Mouse (Mus musculus) MEL (cell line): ENCODE data around the gene Fxn.

Experiments used
- POLR2A ChIP-seq, 2 experiments: IDR thresholded peaks; 2 replicates each; pipeline ENCODE4 v1.6.1; 2011 to 2012; ENCODE audit warnings: low read length in 2 of 2, mild to moderate bottlenecking in 2 of 2, control low read depth in 1 of 2, improper control_type of control experiment in 1 of 2, low read depth in 1 of 2, moderate library complexity in 1 of 2; ENCODE audit not compliant: control insufficient read depth in 1 of 2, insufficient read depth in 1 of 2, poor library complexity in 1 of 2
- POLR2AphosphoS2 ChIP-seq: IDR thresholded peaks from 2 replicates; pipeline ENCODE4 v1.6.1; 2011; ENCODE audit warnings: low read length, improper control_type of control experiment
- TBP ChIP-seq: IDR thresholded peaks from 2 replicates; pipeline ENCODE4 v1.8.0; 2011; ENCODE audit warnings: low read depth, low read length, improper control_type of control experiment
- UBTF ChIP-seq: IDR thresholded peaks from 2 replicates; pipeline ENCODE4 v1.6.1; 2012; ENCODE audit warnings: low read depth, mild to moderate bottlenecking, inconsistent platforms, low read length, improper control_type of control experiment, moderate library complexity, borderline replicate concordance; ENCODE audit not compliant: insufficient read depth

- TF ChIP-seq TBP, result no peak
- no peak for TF ChIP-seq POLR2A (IDR thresholded peaks at IDR 0.05; ENCODE audit: control insufficient read depth in 1 of 2, insufficient read depth in 1 of 2, low read depth in 1 of 2, low read length in 2 of 2, poor library complexity in 1 of 2)
- TF ChIP-seq POLR2AphosphoS2, result no peak
- no peak for TF ChIP-seq UBTF
These were observed 21.8 kb upstream of the Fxn start for GRCm38 (mm10) chr19:24302198-24302597.
